In the genomic region with DNA sequence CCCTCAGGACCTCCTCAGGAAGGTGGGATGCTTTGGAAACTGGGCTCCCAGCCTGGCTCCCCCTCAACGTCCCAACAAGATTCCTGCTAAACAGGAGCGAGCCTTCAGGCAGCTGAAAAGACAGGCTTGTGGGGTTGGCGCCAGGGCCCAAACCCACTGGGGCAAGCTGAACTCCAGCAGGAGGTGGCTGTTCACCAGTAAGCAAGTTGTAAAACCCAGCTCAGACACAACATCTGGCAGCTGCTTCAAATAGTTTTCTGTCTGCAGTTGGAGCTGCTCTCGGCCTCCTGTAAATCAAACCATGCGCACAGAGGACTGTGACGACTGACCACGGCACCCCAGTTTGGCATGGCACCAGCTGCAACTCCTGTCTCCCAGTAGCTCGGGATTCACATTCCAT, we compare ENCODE assay signal across 8 mouse cellular contexts.
A peak's percentile ranks its signal among the peaks of the same experiment; 100 is the strongest.
DNase-seq lines count a peak whose midpoint lies in the region; ATAC-seq and TF ChIP-seq lines count a peak whose summit lies in the region.

No protein-coding gene starts in this region.

- WGBS in hindbrain, embryonic 10.5 days: 69% methylated on average over 8 of the region's 8 CpGs
- WGBS in hindbrain, embryonic 14.5 days: 62% methylated on average over 8 of the region's 8 CpGs
- WGBS in hindbrain, embryonic 11.5 days: 57% methylated on average over 8 of the region's 8 CpGs
- WGBS in limb, embryonic 14.5 days: 5% methylated on average over 8 of the region's 8 CpGs

- no peaks in the 10 kb centered on the region for H3K9me3 ChIP-seq in hindbrain, embryonic 10.5 days
- no peaks in the 10 kb centered on the region for H3K9me3 ChIP-seq in hindbrain, embryonic 14.5 days (ENCODE audit: control insufficient read depth, low read length)
- no peaks in the 10 kb centered on the region for H3K9me3 ChIP-seq in hindbrain, embryonic 11.5 days (ENCODE audit: control insufficient read depth, low read length)
- no peaks in the 10 kb centered on the region for H3K9me3 ChIP-seq in limb, embryonic 14.5 days (ENCODE audit: control insufficient read depth, low read length)

- ATAC-seq in hindbrain, embryonic 14.5 days (ENCODE audit: low FRiP score): no peak
- ATAC-seq in hindbrain, embryonic 11.5 days (ENCODE audit: low FRiP score): no peak
- peak; percentile 42 for ATAC-seq in limb, embryonic 14.5 days (ENCODE audit: low FRiP score, low read depth)

- no peak overlapping the region for H3K9ac ChIP-seq in hindbrain, embryonic 14.5 days
- 0 out of 2 replicates have a peak overlapping the region, but pooled peaks have one; percentile 2 for H3K9ac ChIP-seq in hindbrain, embryonic 11.5 days (ENCODE audit: low read depth, low read length)
- no peak overlapping the region for H3K9ac ChIP-seq in limb, embryonic 14.5 days (ENCODE audit: low read depth, low read length, severe bottlenecking)

- H3K4me3 ChIP-seq in hindbrain, embryonic 10.5 days: no peak overlapping the region
- H3K4me3 ChIP-seq in hindbrain, embryonic 14.5 days (replicated peaks; ENCODE audit: low read length): no peak overlapping the region
- H3K4me3 ChIP-seq in embryonic fibroblast, embryonic 13.5 days (ENCODE audit: insufficient read depth, low read length): no peak overlapping the region
- H3K4me3 ChIP-seq in hindbrain, embryonic 11.5 days (ENCODE audit: low read depth, low read length): no peak overlapping the region
- no peak overlapping the region for H3K4me3 ChIP-seq in limb, embryonic 14.5 days (replicated peaks; ENCODE audit: low read length)

- TF ChIP-seq POLR2A in embryonic fibroblast, embryonic 13.5 days (IDR thresholded peaks at IDR 0.05; ENCODE audit: low read depth, low read length): no peak
- TF ChIP-seq POLR2A in limb, embryonic 14.5 days (IDR thresholded peaks at IDR 0.05; ENCODE audit: borderline replicate concordance, extremely low read depth, insufficient read depth, insufficient read length): no peak

- H3K4me2 ChIP-seq in hindbrain, embryonic 14.5 days (replicated peaks): no peak overlapping the region
- H3K4me2 ChIP-seq in hindbrain, embryonic 11.5 days (replicated peaks; ENCODE audit: low read depth, low read length): no peak overlapping the region
- H3K4me2 ChIP-seq in limb, embryonic 14.5 days (replicated peaks; ENCODE audit: low read depth, low read length, severe bottlenecking): peak overlapping the region; percentile 35

- TF ChIP-seq CTCF in embryonic fibroblast, embryonic 13.5 days (IDR thresholded peaks at IDR 0.05; ENCODE audit: borderline replicate concordance, insufficient read depth, low read length): no peak

- no peaks in the 10 kb centered on the region for H3K27me3 ChIP-seq in hindbrain, embryonic 10.5 days (ENCODE audit: insufficient read depth, poor library complexity, severe bottlenecking)
- no peaks in the 10 kb centered on the region for H3K27me3 ChIP-seq in hindbrain, embryonic 14.5 days (ENCODE audit: control insufficient read depth, insufficient read depth, low read length)
- no peaks in the 10 kb centered on the region for H3K27me3 ChIP-seq in hindbrain, embryonic 11.5 days (ENCODE audit: control insufficient read depth, insufficient read depth, low read length)
- H3K27me3 ChIP-seq in limb, embryonic 14.5 days (ENCODE audit: control insufficient read depth, insufficient read depth, low read length): no peaks in the 10 kb centered on the region

- H3K27ac ChIP-seq in hindbrain, embryonic 10.5 days: peak overlapping the region; percentile 76
- no peak overlapping the region for H3K27ac ChIP-seq in hindbrain, embryonic 14.5 days
- peak overlapping the region; percentile 96 for H3K27ac ChIP-seq in embryonic fibroblast, embryonic 13.5 days (ENCODE audit: insufficient read depth, low read length)
- 0 out of 2 replicates have a peak overlapping the region, but pooled peaks have one; percentile 6 for H3K27ac ChIP-seq in hindbrain, embryonic 11.5 days (ENCODE audit: low read depth, low read length)
- peak overlapping the region; percentile 86 for H3K27ac ChIP-seq in limb, embryonic 14.5 days (replicated peaks; ENCODE audit: low read depth, low read length)

- no peak for DNase-seq in hindbrain, embryonic 10.5 days (ENCODE audit: low spot score)
- DNase-seq in hindbrain, embryonic 14.5 days (ENCODE audit: low spot score): no peak
- no peak for DNase-seq in hindbrain, embryonic 11.5 days (ENCODE audit: low spot score)
- peak; percentile 84 for DNase-seq in limb, embryonic 14.5 days (ENCODE audit: low spot score)
- DNase-seq in right cerebral cortex, postnatal 14 days: no peak
- DNase-seq in right cerebral cortex, adult 2 months (ENCODE audit: low spot score in 2 of 2): no peak
- no peak for DNase-seq in MN1 (ENCODE audit: low spot score)

- no peaks in the 10 kb centered on the region for H3K36me3 ChIP-seq in hindbrain, embryonic 10.5 days
- H3K36me3 ChIP-seq in hindbrain, embryonic 14.5 days (replicated peaks; ENCODE audit: control insufficient read depth, insufficient read depth): no peaks in the 10 kb centered on the region
- H3K36me3 ChIP-seq in hindbrain, embryonic 11.5 days (ENCODE audit: control insufficient read depth, insufficient read depth, low read length): no peaks in the 10 kb centered on the region
- H3K36me3 ChIP-seq in limb, embryonic 14.5 days (ENCODE audit: control insufficient read depth, insufficient read depth, low read length): no peaks in the 10 kb centered on the region

- H3K4me1 ChIP-seq in hindbrain, embryonic 10.5 days (replicated peaks): peaks cover 77% of the 10 kb centered on the region
- H3K4me1 ChIP-seq in hindbrain, embryonic 14.5 days (replicated peaks; ENCODE audit: control insufficient read depth, insufficient read depth, low read length): peaks cover 17% of the 10 kb centered on the region
- peaks cover 23% of the 10 kb centered on the region for H3K4me1 ChIP-seq in embryonic fibroblast, embryonic 13.5 days (ENCODE audit: control insufficient read depth, insufficient read depth, low read length)
- H3K4me1 ChIP-seq in hindbrain, embryonic 11.5 days (replicated peaks; ENCODE audit: control insufficient read depth, insufficient read depth, low read length): peaks cover 2% of the 10 kb centered on the region
- H3K4me1 ChIP-seq in limb, embryonic 14.5 days (ENCODE audit: control insufficient read depth, insufficient read depth, low read length): peaks cover 73% of the 10 kb centered on the region
